Mouse (Mus musculus) cortical plate, adult 2 months (tissue): ENCODE data around the gene Proca1.

Source experiments
- CTCF ChIP-seq: fragments of 200-500 bp; IDR thresholded peaks from 2 replicates; pipeline ENCODE4 v1.5.1; 2011; ENCODE audit warnings: mild to moderate bottlenecking, control low read depth, low read length; ENCODE audit not compliant: insufficient read depth; ENCODE audit errors: extremely low read depth
- POLR2A ChIP-seq: fragments of 200-500 bp; IDR thresholded peaks from 2 replicates; pipeline ENCODE4 v1.6.1; 2011; ENCODE audit warnings: mild to moderate bottlenecking, low read length, control low read depth; ENCODE audit not compliant: insufficient read depth; ENCODE audit errors: extremely low read depth

GRCm38 (mm10) chr11:78170306-78170705 lies 22.9 kb upstream of the Proca1 start:
- no peak for TF ChIP-seq CTCF
- no peak for TF ChIP-seq POLR2A
